Mouse (Mus musculus): ENCODE data around the gene Magee1. TPM values are rescaled to one million over a fixed set of nuclear protein-coding genes. Genes with fewer than 3 reads are reported as not detected.
A peak's percentile ranks its signal among the peaks of the same experiment; 100 is the strongest.
"Not testable (repeated sequence)": the region's sequence is repeated elsewhere in the genome, so short reads cannot be mapped to it uniquely, and the experiment has no call there.

Magee1 gene
- polyA plus RNA-seq (2012; ENCODE audit: insufficient read depth, insufficient read length, missing spikeins), result 2.3 and 3.6 TPM in 2 replicates

- Histone ChIP-seq H3K4me1 (ENCODE audit: control insufficient read depth, insufficient read depth, insufficient read length, low read length) (no peaks in the 10 kb centered on the region), H3K27ac (replicated peaks; ENCODE audit: low read depth, low read length) (no peak within 1 kb of the TSS), H3K4me3 (ENCODE audit: insufficient read depth, low read depth, low read length) (peak within 1 kb of the TSS; percentile 74)
Observed at GRCm38 (mm10) chrX:105120275-105121226, at the start of gene Magee1. TSS of gene Magee1 (plus strand) at chrX:105120378.

GRCm38 (mm10) chrX:105079151-105079550 lies 41.0 kb upstream of the Magee1 start:
- peak overlapping the region; percentile 56 for H3K4me3 ChIP-seq (ENCODE audit: insufficient read depth, low read depth, low read length)
- no peaks in the 10 kb centered on the region for H3K4me1 ChIP-seq (ENCODE audit: control insufficient read depth, insufficient read depth, insufficient read length, low read length)

GRCm38 (mm10) chrX:105079615-105080092 lies 40.5 kb upstream of the Magee1 start, which contains the start of gene Pbdc1:
TSS of gene Pbdc1 (plus strand) at chrX:105079756.
- Histone ChIP-seq H3K4me3 (ENCODE audit: insufficient read depth, low read depth, low read length) (peak within 1 kb of the TSS; percentile 80), H3K4me1 (ENCODE audit: control insufficient read depth, insufficient read depth, insufficient read length, low read length) (no peaks in the 10 kb centered on the region), H3K27ac (replicated peaks; ENCODE audit: low read depth, low read length) (no peak within 1 kb of the TSS; the same call in 1 of the 2 replicates)

More at GRCm38 (mm10) chrX:105079151-105079550, 41.0 kb upstream of the Magee1 start:
- no peak overlapping the region for H3K27ac ChIP-seq (replicated peaks; ENCODE audit: low read depth, low read length)

- Histone ChIP-seq H3K27ac (replicated peaks; ENCODE audit: low read depth, low read length) (no peak overlapping the region), H3K4me3 (ENCODE audit: insufficient read depth, low read depth, low read length) (peak overlapping the region; percentile 80), H3K4me1 (ENCODE audit: control insufficient read depth, insufficient read depth, insufficient read length, low read length) (no peaks in the 10 kb centered on the region)
Observed at GRCm38 (mm10) chrX:105080096-105080495, 40.1 kb upstream of the Magee1 start.

GRCm38 (mm10) chrX:105083013-105083412 lies 37.2 kb upstream of the Magee1 start:
- not testable (repeated sequence) for H3K4me3 ChIP-seq (ENCODE audit: insufficient read depth, low read depth, low read length); H3K27ac ChIP-seq (replicated peaks; ENCODE audit: low read depth, low read length); H3K4me1 ChIP-seq (ENCODE audit: control insufficient read depth, insufficient read depth, insufficient read length, low read length)

GRCm38 (mm10) chrX:105104175-105104574 lies 16.0 kb upstream of the Magee1 start:
- Histone ChIP-seq H3K4me1 (ENCODE audit: control insufficient read depth, insufficient read depth, insufficient read length, low read length) (no peaks in the 10 kb centered on the region), H3K4me3 (ENCODE audit: insufficient read depth, low read depth, low read length) (no peak overlapping the region), H3K27ac (replicated peaks; ENCODE audit: low read depth, low read length) (no peak overlapping the region)

GRCm38 (mm10) chrX:105114994-105115393 lies 5.2 kb upstream of the Magee1 start:
- H3K4me1 ChIP-seq (ENCODE audit: control insufficient read depth, insufficient read depth, insufficient read length, low read length), result no peaks in the 10 kb centered on the region
- no peak overlapping the region for H3K4me3 ChIP-seq (ENCODE audit: insufficient read depth, low read depth, low read length)
- H3K27ac ChIP-seq (replicated peaks; ENCODE audit: low read depth, low read length), result no peak overlapping the region

GRCm38 (mm10) chrX:105121227-105121865 lies 1.2 kb downstream of the Magee1 start:
- H3K4me3 ChIP-seq (ENCODE audit: insufficient read depth, low read depth, low read length), result peak overlapping the region; percentile 74
- no peak overlapping the region for H3K27ac ChIP-seq (replicated peaks; ENCODE audit: low read depth, low read length)
- H3K4me1 ChIP-seq (ENCODE audit: control insufficient read depth, insufficient read depth, insufficient read length, low read length), result no peaks in the 10 kb centered on the region

- no peak overlapping the region for H3K27ac ChIP-seq (replicated peaks; ENCODE audit: low read depth, low read length)
- H3K4me1 ChIP-seq (ENCODE audit: control insufficient read depth, insufficient read depth, insufficient read length, low read length), result no peaks in the 10 kb centered on the region
- H3K4me3 ChIP-seq (ENCODE audit: insufficient read depth, low read depth, low read length), result no peak overlapping the region
Observed at GRCm38 (mm10) chrX:105124903-105125302, 4.7 kb downstream of the Magee1 start.

GRCm38 (mm10) chrX:105151872-105152461 lies 31.8 kb downstream of the Magee1 start:
- Histone ChIP-seq H3K4me3 (ENCODE audit: insufficient read depth, low read depth, low read length) (no peak overlapping the region), H3K27ac (replicated peaks; ENCODE audit: low read depth, low read length) (no peak overlapping the region), H3K4me1 (ENCODE audit: control insufficient read depth, insufficient read depth, insufficient read length, low read length) (no peaks in the 10 kb centered on the region)

- H3K4me3 ChIP-seq (ENCODE audit: insufficient read depth, low read depth, low read length); H3K27ac ChIP-seq (replicated peaks; ENCODE audit: low read depth, low read length); H3K4me1 ChIP-seq (ENCODE audit: control insufficient read depth, insufficient read depth, insufficient read length, low read length): not testable (repeated sequence)
Observed at GRCm38 (mm10) chrX:105165007-105165406, 44.8 kb downstream of the Magee1 start.

- Histone ChIP-seq H3K4me3 (ENCODE audit: insufficient read depth, low read depth, low read length) (no peak overlapping the region), H3K4me1 (ENCODE audit: control insufficient read depth, insufficient read depth, insufficient read length, low read length) (no peaks in the 10 kb centered on the region), H3K27ac (replicated peaks; ENCODE audit: low read depth, low read length) (no peak overlapping the region)
Observed at GRCm38 (mm10) chrX:105167217-105167616, 47.0 kb downstream of the Magee1 start.

All from brown adipose tissue, adult 24 weeks (tissue).